Mouse (Mus musculus): Measurements from ENCODE around the gene Gbp5.
"Not testable (repeated sequence)": the region's sequence is repeated elsewhere in the genome, so short reads cannot be mapped to it uniquely, and the experiment has no call there.

The Gbp5 gene

DNA sequence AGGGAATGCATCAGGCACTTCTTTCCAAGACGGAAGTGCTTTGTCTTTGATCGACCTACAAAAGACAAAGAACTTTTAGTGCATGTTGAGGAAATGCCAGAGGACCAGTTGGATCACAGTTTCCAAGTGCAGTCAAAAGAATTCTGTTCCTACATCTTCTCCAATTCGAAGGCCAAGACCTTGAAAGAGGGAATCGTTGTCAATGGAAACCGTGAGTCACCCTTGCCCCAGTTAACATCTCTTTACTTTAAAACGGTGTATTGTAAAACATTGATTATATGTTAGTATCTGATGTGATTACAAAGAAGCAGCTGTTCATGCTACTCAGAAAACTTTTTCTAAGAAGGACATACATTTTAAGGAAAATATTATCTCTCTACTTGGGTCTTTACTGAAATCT, 47.6 kb downstream of the Gbp5 start:
- no peak for DNase-seq (ENCODE audit: low read depth, low spot score)

DNA sequence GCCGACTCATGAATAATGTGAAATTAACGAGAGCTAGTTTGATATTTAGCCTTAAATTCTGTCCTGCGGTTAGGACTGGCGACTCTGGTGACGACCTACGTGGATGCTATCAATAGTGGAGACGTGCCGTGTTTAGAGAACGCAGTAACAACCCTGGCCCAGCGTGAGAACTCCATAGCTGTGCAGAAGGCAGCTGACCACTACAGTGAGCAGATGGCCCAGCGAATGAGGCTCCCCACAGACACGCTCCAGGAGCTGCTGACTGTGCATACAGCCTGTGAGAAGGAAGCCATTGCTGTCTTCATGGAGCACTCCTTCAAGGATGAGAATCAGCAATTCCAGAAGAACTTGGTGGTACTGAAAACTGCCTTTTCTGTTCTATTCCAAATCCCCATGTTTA, 49.0 kb downstream of the Gbp5 start:
- not testable (repeated sequence) for DNase-seq (ENCODE audit: low read depth, low spot score)

GRCm38 (mm10) chr3:142546690-142547089, 52.9 kb downstream of the Gbp5 start:
- DNase-seq (ENCODE audit: low read depth, low spot score), result no peak

GRCm38 (mm10) chr3:142550052-142550676, 56.4 kb downstream of the Gbp5 start:
- DNase-seq (ENCODE audit: low read depth, low spot score), result peak; percentile 68

DNA sequence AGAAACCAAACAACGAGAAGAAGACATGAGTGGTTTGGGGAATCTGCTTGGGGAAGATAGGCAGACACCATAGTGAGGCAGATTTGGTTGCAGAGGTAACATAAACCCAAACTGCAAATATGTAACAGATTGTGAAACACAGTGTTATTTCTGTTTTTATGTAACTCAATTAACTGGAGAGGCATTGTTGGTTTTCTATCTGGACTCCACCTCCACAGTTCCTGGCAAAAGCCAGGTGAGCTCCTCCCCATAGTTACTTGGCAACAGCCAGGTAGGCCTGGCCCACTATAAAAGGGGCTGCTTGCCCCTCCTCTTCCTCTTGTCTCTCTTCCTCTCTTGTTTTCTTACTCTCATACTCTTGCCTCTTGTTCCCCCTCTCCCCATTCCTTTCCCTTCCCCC, 60.8 kb downstream of the Gbp5 start:
- no peak for DNase-seq (ENCODE audit: low read depth, low spot score)

DNA sequence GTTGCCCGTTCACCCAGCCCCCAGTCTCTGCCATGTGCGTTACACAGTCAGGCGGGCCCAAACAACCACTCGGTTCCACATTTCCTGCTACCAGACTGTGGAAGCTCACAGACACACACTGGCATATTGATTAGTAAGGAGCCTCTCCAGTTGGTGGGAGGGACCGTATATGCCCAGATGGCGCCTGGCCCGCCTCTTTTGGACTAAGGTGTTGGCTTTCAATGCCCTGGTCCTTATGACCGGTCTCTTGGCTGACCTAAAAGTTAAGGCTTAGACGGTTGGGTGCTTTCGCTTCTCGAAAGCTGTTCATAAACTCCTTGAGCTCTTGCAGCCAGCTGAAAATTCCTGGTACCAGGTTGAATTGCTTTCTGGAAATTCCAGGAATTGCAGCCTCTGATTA, 61.8 kb downstream of the Gbp5 start:
- DNase-seq (ENCODE audit: low read depth, low spot score), result no peak

GRCm38 (mm10) chr3:142559632-142560228, 66.0 kb downstream of the Gbp5 start, which contains the start of gene Gbp3:
Gene Gbp3 (plus strand): TSS chr3:142560026.
- DNase-seq (ENCODE audit: low read depth, low spot score), result peak; percentile 67

GRCm38 (mm10) chr3:142560296-142560948, 66.6 kb downstream of the Gbp5 start:
- DNase-seq (ENCODE audit: low read depth, low spot score), result peak; percentile 90

DNA sequence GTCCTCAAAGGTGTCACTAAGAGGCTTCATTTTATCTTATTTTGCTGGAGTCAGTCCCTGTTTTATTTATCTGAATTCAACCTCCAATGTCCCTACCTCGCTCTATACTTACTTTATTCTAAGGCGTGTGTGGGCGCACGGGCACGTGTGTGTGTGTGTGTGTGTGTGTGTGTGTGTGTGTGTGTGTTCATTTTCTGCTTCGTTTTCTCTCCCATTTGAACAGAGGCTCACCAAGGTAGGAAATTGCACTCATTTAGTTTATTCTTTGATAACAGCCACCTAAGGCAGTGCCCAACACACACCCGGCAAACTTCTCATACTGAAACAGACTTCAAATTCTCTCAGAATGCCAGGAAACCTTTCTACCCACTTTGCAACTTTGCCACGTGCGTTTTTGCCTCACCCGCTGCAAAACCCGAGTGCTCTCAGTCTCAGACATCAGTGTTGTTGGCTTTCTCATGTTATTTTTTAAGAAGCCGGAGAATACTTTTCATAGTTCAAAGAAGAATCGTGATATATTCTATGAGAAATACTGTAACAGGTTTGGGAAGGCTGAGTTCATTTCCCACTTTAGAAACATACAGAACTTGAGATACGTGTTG, 67.4 kb downstream of the Gbp5 start:
- DNase-seq (ENCODE audit: low read depth, low spot score), result no peak

DNA sequence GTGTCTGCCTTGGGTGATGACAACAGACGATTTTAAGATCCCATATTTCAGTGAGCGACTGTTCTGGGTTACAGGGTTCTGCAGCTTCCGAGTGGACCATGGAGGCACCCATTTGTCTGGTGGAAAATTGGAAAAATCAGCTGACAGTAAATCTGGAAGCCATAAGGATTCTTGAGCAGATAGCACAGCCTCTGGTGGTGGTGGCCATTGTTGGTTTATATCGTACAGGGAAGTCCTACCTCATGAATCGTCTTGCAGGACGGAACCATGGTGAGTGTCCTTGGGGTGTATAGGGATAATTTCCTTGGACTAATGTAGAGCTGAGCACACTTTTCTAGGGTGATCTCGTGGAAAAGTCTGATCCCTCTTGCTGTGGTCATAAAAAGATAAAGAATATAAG, 67.9 kb downstream of the Gbp5 start:
- DNase-seq (ENCODE audit: low read depth, low spot score), result no peak

- DNase-seq (ENCODE audit: low read depth, low spot score), result not testable (repeated sequence)
These were observed 73.7 kb downstream of the Gbp5 start for GRCm38 (mm10) chr3:142567490-142567889.

- no peak for DNase-seq (ENCODE audit: low read depth, low spot score)
These were observed 77.0 kb downstream of the Gbp5 start for GRCm38 (mm10) chr3:142570738-142571137.
